Mouse (Mus musculus): ENCODE results near the gene Borcs8. TPM values are rescaled to one million over a fixed set of nuclear protein-coding genes. Genes with fewer than 3 reads are reported as not detected.

Borcs8 gene
- polyA plus RNA-seq, 1 experiment from 2014 or later, result 56.5 TPM

DNA sequence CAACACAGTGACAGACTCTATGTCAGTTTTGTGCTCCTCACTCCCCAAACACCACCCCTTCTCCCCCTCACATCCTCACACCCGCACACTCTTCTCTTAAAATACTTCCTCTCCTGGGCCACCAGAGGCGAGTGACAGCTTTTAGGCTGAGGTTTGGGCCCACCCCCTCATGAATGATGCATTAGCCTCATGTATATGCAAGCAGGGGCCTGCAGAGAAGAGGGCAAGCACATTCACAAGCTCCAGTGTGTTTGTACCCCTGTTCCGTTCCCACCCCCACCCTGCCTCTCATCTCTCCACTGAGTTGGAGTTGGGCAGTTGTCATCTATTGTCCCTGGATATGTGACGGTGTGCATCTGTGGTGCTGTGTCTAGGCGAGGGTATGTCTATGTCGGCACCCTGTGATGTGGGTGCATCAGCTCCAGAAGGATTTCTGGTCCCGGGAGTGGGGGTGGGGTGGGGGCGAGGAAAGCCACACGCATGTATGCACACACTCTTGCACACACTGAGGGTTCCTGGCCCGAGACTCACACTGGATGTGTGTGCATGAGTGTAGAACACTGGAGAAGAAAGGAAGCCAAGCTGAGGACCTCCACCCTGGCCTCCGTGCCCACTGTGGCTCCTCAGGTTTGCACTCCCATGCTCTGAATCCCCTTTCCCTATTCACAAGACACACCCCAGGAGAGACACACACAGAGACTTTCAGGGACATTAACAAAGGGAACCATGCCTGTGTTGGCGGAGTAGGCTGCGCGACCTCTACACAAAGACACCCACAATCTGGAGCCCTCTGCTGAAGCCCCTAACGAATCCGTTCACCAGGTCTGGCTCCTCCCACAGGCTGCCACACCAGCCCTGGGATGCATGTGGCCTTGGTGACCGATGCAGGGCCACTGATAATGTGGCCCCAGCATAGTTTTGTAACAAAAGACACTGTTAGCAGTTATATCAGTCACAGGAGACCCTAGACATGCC, 20.3 kb upstream of the Borcs8 start:
- Histone ChIP-seq H3K4me2 (replicated peaks) (peak overlapping the region; percentile 89), H3K27ac (peak overlapping the region; percentile 98), H3K9me3 (no peaks in the 10 kb centered on the region), H3K9ac (replicated peaks) (peak overlapping the region; percentile 90), H3K4me1 (replicated peaks) (peaks cover 33% of the 10 kb centered on the region), H3K4me3 (replicated peaks) (peak overlapping the region; percentile 63), H3K36me3 (peaks cover 24% of the 10 kb centered on the region), H3K27me3 (peaks cover 25% of the 10 kb centered on the region)
- 4% methylated on average over 17 of the region's 17 CpGs for WGBS
- ATAC-seq, result peak; percentile 89

DNA sequence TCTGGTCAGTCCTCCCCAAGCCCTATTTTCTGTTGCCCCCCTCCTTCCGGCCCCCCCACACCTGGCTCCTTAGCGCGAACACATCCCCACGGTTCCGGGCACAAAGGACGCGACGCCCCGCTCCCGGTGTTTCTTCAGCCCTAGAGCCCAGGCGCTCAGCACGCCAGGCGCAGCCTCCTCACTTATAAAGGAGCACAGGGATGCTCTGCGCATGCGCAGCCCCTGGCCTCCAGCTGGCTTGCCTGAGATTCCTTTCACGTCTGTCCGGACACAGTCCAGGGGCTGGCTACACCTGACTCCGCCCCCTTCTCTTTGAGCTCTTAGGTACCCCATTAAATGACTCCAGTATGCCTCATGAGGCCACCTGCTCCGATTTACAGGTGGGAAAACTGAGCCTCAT, 18.6 kb upstream of the Borcs8 start, which contains the start of gene Ncan:
Gene Ncan, minus strand, starts transcription at position 207 of the 400 bp plus-strand sequence.
- H3K4me1 ChIP-seq (replicated peaks), result peaks cover 29% of the 10 kb centered on the region
- H3K9ac ChIP-seq (replicated peaks), result peak within 1 kb of the TSS; percentile 90
- H3K27ac ChIP-seq, result peak within 1 kb of the TSS; percentile 98
- WGBS, result under 1% methylated on average over 19 of the region's 19 CpGs
- H3K4me3 ChIP-seq (replicated peaks), result peak within 1 kb of the TSS; percentile 63
- ATAC-seq, result peak; percentile 67
- H3K4me2 ChIP-seq (replicated peaks), result peak within 1 kb of the TSS; percentile 89
- 0 out of 2 replicates have a peak, but pooled peaks cover 15% of the 10 kb centered on the region for H3K27me3 ChIP-seq
- no peaks in the 10 kb centered on the region for H3K9me3 ChIP-seq
- H3K36me3 ChIP-seq, result peaks cover 7% of the 10 kb centered on the region

DNA sequence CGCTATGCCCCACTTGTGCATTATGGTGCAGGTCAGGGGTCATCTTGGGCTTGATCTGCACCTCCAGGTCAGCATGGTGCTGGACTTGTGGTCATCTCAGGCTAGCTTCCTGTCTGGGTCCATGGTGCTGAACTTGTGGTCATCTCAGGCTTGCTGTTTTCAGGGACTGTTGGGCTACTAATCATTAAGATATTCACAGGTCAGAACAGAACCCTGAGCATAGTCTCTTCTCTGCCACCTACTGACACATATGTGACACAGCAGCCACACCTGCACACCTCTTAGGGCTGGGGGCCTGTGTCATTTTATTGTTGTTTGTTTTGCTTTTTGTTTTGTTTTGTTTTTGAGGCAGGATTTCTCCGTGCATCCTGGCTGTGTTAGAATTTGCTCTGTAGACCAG, 16.4 kb upstream of the Borcs8 start:
- Histone ChIP-seq H3K9ac (replicated peaks) (no peak overlapping the region), H3K27me3 (0 out of 2 replicates have a peak, but pooled peaks cover 6% of the 10 kb centered on the region), H3K36me3 (no peaks in the 10 kb centered on the region), H3K9me3 (no peaks in the 10 kb centered on the region), H3K4me1 (replicated peaks) (peaks cover 12% of the 10 kb centered on the region), H3K4me2 (replicated peaks) (no peak overlapping the region), H3K4me3 (replicated peaks) (no peak overlapping the region), H3K27ac (no peak overlapping the region)
- no peak for ATAC-seq
- 55% methylated on average over 2 of the region's 2 CpGs for WGBS

DNA sequence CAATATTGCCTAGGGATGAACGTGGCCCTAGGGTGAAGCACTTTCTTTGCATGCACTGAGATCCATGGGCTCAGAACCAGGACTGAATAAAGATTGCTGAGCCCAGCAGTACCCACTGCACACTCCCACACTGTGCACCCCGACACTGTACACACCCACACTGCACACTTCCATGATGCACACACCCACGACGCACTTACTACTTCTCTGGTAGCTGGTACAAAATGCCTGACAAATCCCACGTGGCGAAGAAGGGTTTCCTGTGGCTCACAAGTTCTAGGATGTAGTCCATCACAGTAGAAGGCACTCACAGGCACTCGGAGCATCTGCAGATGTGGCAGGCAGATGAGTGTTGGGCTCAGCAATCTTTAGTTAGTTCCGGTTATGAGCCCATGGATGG, 14.3 kb upstream of the Borcs8 start:
- H3K9me3 ChIP-seq, result no peaks in the 10 kb centered on the region
- H3K27ac ChIP-seq, result no peak overlapping the region
- H3K9ac ChIP-seq (replicated peaks), result no peak overlapping the region
- ATAC-seq, result no peak
- WGBS, result 66% methylated on average over 8 of the region's 8 CpGs
- 0 out of 2 replicates have a peak, but pooled peaks cover 6% of the 10 kb centered on the region for H3K27me3 ChIP-seq
- no peaks in the 10 kb centered on the region for H3K36me3 ChIP-seq
- H3K4me3 ChIP-seq (replicated peaks), result no peak overlapping the region
- H3K4me1 ChIP-seq (replicated peaks), result peaks cover 4% of the 10 kb centered on the region; the same call in 1 of the 2 replicates
- H3K4me2 ChIP-seq (replicated peaks), result no peak overlapping the region

DNA sequence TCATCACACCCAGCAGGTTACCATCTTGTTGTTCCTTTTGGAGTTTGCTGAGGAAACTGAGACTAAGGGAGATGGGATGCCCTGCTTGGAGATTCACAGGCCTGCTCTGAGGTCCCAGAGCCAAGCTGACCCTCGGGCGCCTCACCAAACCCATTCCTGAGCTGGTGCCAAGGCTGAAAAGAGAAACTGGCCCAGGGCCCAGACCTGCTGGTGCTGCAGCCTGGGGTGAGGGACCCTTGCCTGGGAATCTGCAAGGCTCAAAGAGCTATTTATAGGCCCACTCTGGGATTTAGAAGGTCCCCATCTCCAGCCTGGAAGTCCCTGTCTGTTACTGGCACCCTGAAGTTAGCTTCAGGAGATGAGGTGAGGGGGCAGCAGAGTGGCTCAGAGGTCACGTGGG, 10.9 kb upstream of the Borcs8 start:
- H3K4me3 ChIP-seq (replicated peaks), result no peak overlapping the region
- H3K36me3 ChIP-seq, result peaks cover 8% of the 10 kb centered on the region
- no peak overlapping the region for H3K9ac ChIP-seq (replicated peaks)
- peak overlapping the region; percentile 56; the same call in 1 of the 2 replicates for H3K27ac ChIP-seq
- no peak overlapping the region for H3K4me2 ChIP-seq (replicated peaks)
- WGBS, result 83% methylated on average over 3 of the region's 3 CpGs
- 0 out of 2 replicates have a peak, but pooled peaks cover 6% of the 10 kb centered on the region for H3K27me3 ChIP-seq
- no peak for ATAC-seq
- H3K9me3 ChIP-seq, result no peaks in the 10 kb centered on the region
- peaks cover 10% of the 10 kb centered on the region for H3K4me1 ChIP-seq (replicated peaks)

DNA sequence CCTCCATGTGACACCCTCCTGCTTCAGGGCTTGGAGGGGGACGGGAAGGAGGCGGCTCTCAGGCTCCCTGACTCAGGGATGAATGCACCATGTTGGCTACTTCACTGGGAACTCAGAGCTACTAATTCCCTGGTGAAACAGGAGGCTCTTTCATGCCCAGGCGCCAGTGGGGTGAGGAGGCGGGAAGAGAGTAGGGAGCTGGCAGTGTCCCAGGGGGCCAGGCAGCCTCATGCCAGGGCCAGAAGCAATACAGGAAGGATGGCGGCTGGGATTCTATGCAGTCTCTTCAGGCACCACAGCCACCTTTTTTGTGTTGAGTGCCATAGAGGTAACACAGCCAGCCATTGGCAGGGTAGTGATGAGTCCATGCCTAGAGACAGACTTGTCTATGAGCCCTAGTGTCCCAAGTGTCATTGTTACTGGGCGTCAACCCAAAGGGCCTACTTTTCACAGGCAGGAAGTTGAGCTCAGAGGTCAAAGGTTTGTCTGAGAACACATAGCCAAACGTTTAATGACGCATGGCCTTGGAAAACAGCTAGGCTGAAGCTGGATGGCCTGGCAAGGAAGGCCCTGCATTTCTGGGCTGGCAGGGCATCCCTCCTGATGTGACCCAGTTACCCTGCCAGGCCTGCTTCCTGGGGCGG, 9.9 kb upstream of the Borcs8 start:
- 65% methylated on average over 9 of the region's 9 CpGs for WGBS

DNA sequence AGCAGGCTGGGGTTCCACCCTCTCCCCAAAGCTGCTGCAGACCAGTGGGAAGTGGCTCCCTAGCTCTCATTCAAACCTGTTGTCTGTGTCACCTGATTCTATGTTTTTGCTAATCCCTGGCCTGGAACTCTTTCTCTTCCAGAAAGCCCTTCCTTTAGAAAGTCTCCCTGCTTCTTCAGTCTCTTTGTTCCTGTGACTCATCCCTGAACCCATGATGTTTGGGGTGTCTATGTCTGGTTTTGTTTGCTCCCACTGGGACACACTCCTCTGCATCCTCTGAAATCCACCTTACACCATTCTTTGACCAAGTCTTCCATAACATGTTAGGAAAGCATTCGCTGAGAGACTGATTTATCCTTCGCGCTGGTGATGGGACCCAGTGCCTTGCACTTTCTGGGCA, 9.2 kb upstream of the Borcs8 start:
- no peaks in the 10 kb centered on the region for H3K9me3 ChIP-seq
- no peaks in the 10 kb centered on the region for H3K27me3 ChIP-seq
- H3K9ac ChIP-seq (replicated peaks), result no peak overlapping the region
- 77% methylated on average over 3 of the region's 3 CpGs for WGBS
- peaks cover 10% of the 10 kb centered on the region for H3K4me1 ChIP-seq (replicated peaks)
- no peak overlapping the region for H3K4me3 ChIP-seq (replicated peaks)
- no peak overlapping the region for H3K4me2 ChIP-seq (replicated peaks)
- no peak for ATAC-seq
- H3K36me3 ChIP-seq, result peaks cover 24% of the 10 kb centered on the region
- H3K27ac ChIP-seq, result peak overlapping the region; percentile 42

More for the DNA sequence above, 9.9 kb upstream of the Borcs8 start:
- no peaks in the 10 kb centered on the region for H3K9me3 ChIP-seq
- no peak overlapping the region for H3K9ac ChIP-seq (replicated peaks)
- no peak overlapping the region for H3K4me3 ChIP-seq (replicated peaks)
- peaks cover 10% of the 10 kb centered on the region for H3K4me1 ChIP-seq (replicated peaks)
- peaks cover 18% of the 10 kb centered on the region for H3K36me3 ChIP-seq
- ATAC-seq, result peak; percentile 24; the same call in 1 of the 2 replicates
- no peak overlapping the region for H3K4me2 ChIP-seq (replicated peaks)
- peak overlapping the region; percentile 42 for H3K27ac ChIP-seq
- 0 out of 2 replicates have a peak, but pooled peaks cover 1% of the 10 kb centered on the region for H3K27me3 ChIP-seq

DNA sequence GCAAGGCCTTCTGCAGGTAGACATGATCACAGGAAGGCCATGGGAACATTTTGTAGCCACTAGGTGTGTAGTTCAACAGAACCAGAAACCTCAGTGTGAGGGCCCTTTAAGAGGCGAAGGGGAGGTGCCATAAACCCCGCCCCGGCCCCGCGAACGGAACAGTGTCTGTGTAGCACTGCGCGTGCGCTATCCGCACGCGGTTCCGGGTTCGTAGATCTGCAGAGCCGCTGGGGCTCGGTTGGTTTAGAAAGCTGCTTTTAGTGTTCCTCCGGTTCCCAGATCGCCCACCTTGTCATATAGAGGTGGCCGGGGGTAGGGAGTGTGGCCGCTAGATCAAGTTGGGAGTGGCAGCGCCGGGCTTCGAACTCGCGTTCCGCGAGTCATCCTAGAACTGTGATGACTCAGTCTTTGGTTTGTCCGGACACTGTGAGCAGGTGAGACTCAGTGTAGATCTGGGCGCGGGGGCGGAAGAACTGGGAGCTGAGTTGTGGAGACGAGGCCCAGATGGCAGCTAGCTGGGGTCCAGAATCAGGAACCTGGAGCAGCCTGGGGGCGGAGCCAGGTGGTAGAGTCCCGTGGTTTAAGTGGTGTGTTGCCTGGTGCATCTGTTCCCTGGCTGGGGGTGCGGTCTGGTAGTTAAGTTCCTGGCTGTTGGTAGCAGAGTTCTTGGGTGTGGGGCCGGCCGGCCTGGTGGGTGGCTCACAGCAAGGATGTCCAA, 8.0 kb upstream of the Borcs8 start, which contains the start of gene Nr2c2ap:
Gene Nr2c2ap, plus strand, starts transcription at position 168 of the 718 bp plus-strand sequence.
- no peaks in the 10 kb centered on the region for H3K27me3 ChIP-seq
- peaks cover 10% of the 10 kb centered on the region for H3K4me1 ChIP-seq (replicated peaks)
- ATAC-seq, result peak; percentile 90
- H3K36me3 ChIP-seq, result peaks cover 36% of the 10 kb centered on the region
- WGBS, result 2% methylated on average over 37 of the region's 37 CpGs
- peak within 1 kb of the TSS; percentile 68 for H3K4me3 ChIP-seq (replicated peaks)
- peak within 1 kb of the TSS; percentile 81 for H3K4me2 ChIP-seq (replicated peaks)
- H3K9me3 ChIP-seq, result no peaks in the 10 kb centered on the region
- H3K9ac ChIP-seq (replicated peaks), result peak within 1 kb of the TSS; percentile 71
- peak within 1 kb of the TSS; percentile 42; the same call in 1 of the 2 replicates for H3K27ac ChIP-seq

DNA sequence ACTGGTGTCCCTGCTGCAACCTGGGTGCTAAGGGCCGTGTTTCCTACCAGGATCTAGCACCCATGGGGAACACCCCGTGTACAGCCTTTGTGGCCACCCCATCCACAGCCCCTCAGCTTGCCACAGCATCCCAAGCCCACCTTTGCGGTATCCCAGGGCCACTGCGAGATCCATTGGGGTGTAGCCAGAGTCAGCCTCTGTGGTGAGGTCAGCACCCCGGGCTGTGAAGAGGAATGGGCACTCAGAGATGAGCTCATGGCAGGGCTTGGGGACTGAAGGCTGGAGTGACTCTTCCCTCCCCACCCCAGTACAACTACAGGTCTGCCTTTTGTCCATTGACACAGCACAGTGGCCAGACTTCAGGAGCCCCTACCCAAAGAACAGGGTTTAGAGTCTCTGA, 5.2 kb upstream of the Borcs8 start:
- H3K36me3 ChIP-seq, result peaks cover 40% of the 10 kb centered on the region
- no peak overlapping the region for H3K27ac ChIP-seq
- no peaks in the 10 kb centered on the region for H3K27me3 ChIP-seq
- no peaks in the 10 kb centered on the region for H3K9me3 ChIP-seq
- no peak overlapping the region for H3K9ac ChIP-seq (replicated peaks)
- no peak overlapping the region for H3K4me2 ChIP-seq (replicated peaks)
- 93% methylated on average over 5 of the region's 5 CpGs for WGBS
- peaks cover 21% of the 10 kb centered on the region for H3K4me1 ChIP-seq (replicated peaks)
- no peak overlapping the region for H3K4me3 ChIP-seq (replicated peaks)
- no peak for ATAC-seq

DNA sequence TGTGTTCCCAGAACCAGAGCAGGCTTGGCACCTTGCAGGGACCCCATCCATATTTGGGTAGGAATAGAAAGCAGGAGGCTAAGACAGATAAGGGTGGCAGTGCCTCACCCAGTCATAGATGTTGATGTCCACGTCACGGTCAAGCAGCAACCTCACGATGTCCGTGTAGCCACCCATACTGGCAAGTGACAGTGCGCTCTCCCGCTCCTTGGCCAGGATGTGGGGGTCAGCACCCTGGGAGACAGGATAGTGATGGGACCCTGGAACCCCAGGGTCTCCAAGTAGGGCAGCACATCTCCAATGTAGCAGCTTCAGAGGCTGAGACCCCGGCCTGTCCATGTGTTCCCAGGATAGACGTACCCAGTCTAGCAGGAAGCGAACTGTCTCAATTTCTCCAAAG, 4.4 kb upstream of the Borcs8 start:
- Histone ChIP-seq H3K4me3 (replicated peaks) (no peak overlapping the region), H3K4me2 (replicated peaks) (no peak overlapping the region), H3K9me3 (no peaks in the 10 kb centered on the region), H3K27ac (no peak overlapping the region), H3K27me3 (no peaks in the 10 kb centered on the region), H3K4me1 (replicated peaks) (peaks cover 22% of the 10 kb centered on the region), H3K36me3 (peaks cover 40% of the 10 kb centered on the region), H3K9ac (replicated peaks) (no peak overlapping the region)
- ATAC-seq, result no peak
- 96% methylated on average over 9 of the region's 9 CpGs for WGBS

DNA sequence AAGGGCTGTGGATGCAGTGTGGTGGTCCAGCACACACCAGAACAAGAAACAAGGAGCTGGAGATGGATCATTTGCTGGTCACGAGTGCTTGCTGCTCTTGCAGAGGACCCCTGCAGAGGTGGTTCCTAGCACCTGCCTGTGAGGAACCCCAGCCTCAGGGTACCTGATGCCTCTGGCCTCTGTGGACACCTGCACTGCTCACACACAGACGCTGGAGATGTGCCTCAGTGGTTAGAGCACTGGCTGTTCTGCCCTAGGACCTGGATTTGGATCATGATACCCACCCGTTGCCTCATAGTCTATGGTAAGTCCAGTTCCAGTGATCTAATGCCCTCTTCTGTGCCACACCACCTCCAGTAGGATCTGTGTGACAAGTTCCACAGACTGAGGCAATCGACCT, 2.7 kb upstream of the Borcs8 start:
- ATAC-seq, result no peak
- whole genome bisulfite sequencing, result 89% methylated on average over 4 of the region's 4 CpGs
- no peak overlapping the region for H3K9ac ChIP-seq (replicated peaks)
- H3K9me3 ChIP-seq, result no peaks in the 10 kb centered on the region
- H3K27ac ChIP-seq, result no peak overlapping the region
- H3K4me1 ChIP-seq (replicated peaks), result peaks cover 27% of the 10 kb centered on the region
- H3K36me3 ChIP-seq, result peaks cover 40% of the 10 kb centered on the region
- no peaks in the 10 kb centered on the region for H3K27me3 ChIP-seq
- no peak overlapping the region for H3K4me2 ChIP-seq (replicated peaks)
- no peak overlapping the region for H3K4me3 ChIP-seq (replicated peaks)

Data from midbrain, embryonic 13.5 days (tissue).